Mouse (Mus musculus) liver, postnatal 0 days (tissue): ENCODE measurements around the gene Esrrb. TPM values are rescaled to one million over a fixed set of nuclear protein-coding genes. Genes with fewer than 3 reads are reported as not detected.

Source experiments
- ATAC-seq: fragments of 200-750 bp; cut with Nextera tagmentation; 2 replicates; pipeline ENCODE4 v1.8.0; 2017; ENCODE audit warnings: mild to moderate bottlenecking, moderate library complexity
- DNase-seq: peaks from one replicate; pipeline ENCODE4 v3.0.0-alpha.2; 2016
- H3K27ac ChIP-seq: fragments of 300-500 bp; sonication (generic); 2 replicates; pipeline ENCODE4 v1.5.1; 2014; ENCODE audit warnings: antibody characterized with exemption, moderate library complexity, mild to moderate bottlenecking, low read depth
- H3K27me3 ChIP-seq: fragments of 300-500 bp; sonication (generic); 2 replicates; pipeline ENCODE4 v1.6.1; 2014; ENCODE audit warnings: low read length, control low read depth, mixed read lengths; ENCODE audit not compliant: insufficient read depth
- H3K36me3 ChIP-seq: fragments of 300-500 bp; sonication (generic); replicated peaks from 2 replicates; pipeline ENCODE4 v1.6.1; 2014; ENCODE audit warnings: mild to moderate bottlenecking, control low read depth, low read length, moderate library complexity, mixed read lengths; ENCODE audit not compliant: insufficient read depth
- H3K4me1 ChIP-seq: fragments of 300-500 bp; sonication (generic); 2 replicates; pipeline ENCODE4 v1.6.1; 2014; ENCODE audit warnings: antibody characterized with exemption, mild to moderate bottlenecking, control low read depth; ENCODE audit not compliant: insufficient read depth
- H3K4me2 ChIP-seq: fragments of 300-500 bp; sonication (generic); 2 replicates; pipeline ENCODE4 v1.6.1; 2014; ENCODE audit warnings: low read depth, mild to moderate bottlenecking, low read length, moderate library complexity, mixed read lengths
- H3K4me3 ChIP-seq: fragments of 300-500 bp; sonication (generic); 2 replicates; pipeline ENCODE4 v1.5.1; 2014; ENCODE audit warnings: low read depth, low read length
- H3K9ac ChIP-seq: fragments of 300-500 bp; sonication (generic); replicated peaks from 2 replicates; pipeline ENCODE4 v1.6.1; 2014; ENCODE audit warnings: mild to moderate bottlenecking, moderate library complexity
- H3K9me3 ChIP-seq: fragments of 300-500 bp; sonication (generic); 2 replicates; pipeline ENCODE4 v1.6.1; 2016; ENCODE audit warnings: mild to moderate bottlenecking, control low read depth, low read length, mixed read lengths
- CTCF ChIP-seq: sonication (generic); IDR thresholded peaks from 2 replicates; pipeline ENCODE4 v1.5.1; 2016; ENCODE audit warnings: antibody characterized with exemption, low read depth
- EP300 ChIP-seq: IDR thresholded peaks from 2 replicates; pipeline ENCODE4 v1.6.1; 2016; ENCODE audit warnings: antibody characterized with exemption, low read depth, mild to moderate bottlenecking
- whole genome bisulfite sequencing: fragments of 180-500 bp; shearing (Covaris S2); extraction: QIAGEN DNeasy Blood & Tissue Kit; methylation state at CpG from one replicate; pipeline ENCODE4 v1.1.7; 2014; ENCODE audit not compliant: insufficient replicate concordance; 5-methylcytosine and 5-hydroxymethylcytosine counted together
- polyA plus RNA-seq: library from polyadenylated mRNA; unstranded; fragments of >200 nt; fragmentation: Nextera tagmentation; extraction: Ambion mirVana; gene quantifications from 2 replicates; pipeline ENCODE4 v1.2.1, GENCODE M21; 2015

Esrrb gene
- polyA plus RNA-seq, 1 experiment from 2014 or later, result 0.09 TPM

- no peaks in the 10 kb centered on the region for H3K27me3 ChIP-seq
- no peak for ATAC-seq
- H3K4me1 ChIP-seq, result no peaks in the 10 kb centered on the region
- H3K27ac ChIP-seq, result no peak overlapping the region
- H3K4me2 ChIP-seq, result no peak overlapping the region
- H3K36me3 ChIP-seq, result no peaks in the 10 kb centered on the region
- no peak for TF ChIP-seq CTCF
- no peak for TF ChIP-seq EP300
- 50% methylated on average over 7 of the region's 7 CpGs for WGBS
- no peak overlapping the region for H3K4me3 ChIP-seq
- no peak overlapping the region for H3K9ac ChIP-seq
- DNase-seq, result no peak
- no peaks in the 10 kb centered on the region for H3K9me3 ChIP-seq
Measured at GRCm38 (mm10) chr12:86475994-86476393, 115.1 kb downstream of the Esrrb start.

- no peak for DNase-seq
- TF ChIP-seq EP300 (no peak), CTCF (no peak)
- no peaks in the 10 kb centered on the region for H3K4me1 ChIP-seq
- no peak for ATAC-seq
- H3K36me3 ChIP-seq, result no peaks in the 10 kb centered on the region
- H3K9ac ChIP-seq, result no peak overlapping the region
- WGBS, result 71% methylated on average over 5 of the region's 5 CpGs
- H3K27me3 ChIP-seq, result no peaks in the 10 kb centered on the region
- H3K4me2 ChIP-seq, result no peak overlapping the region
- H3K27ac ChIP-seq, result no peak overlapping the region
- H3K4me3 ChIP-seq, result no peak overlapping the region
- no peaks in the 10 kb centered on the region for H3K9me3 ChIP-seq
Measured at GRCm38 (mm10) chr12:86478908-86479307, 118.0 kb downstream of the Esrrb start.

GRCm38 (mm10) chr12:86482029-86482428 is 121.1 kb downstream of the Esrrb start:
- H3K4me1 ChIP-seq, result no peaks in the 10 kb centered on the region
- no peak overlapping the region for H3K9ac ChIP-seq
- no peak for ATAC-seq
- no peak overlapping the region for H3K4me2 ChIP-seq
- WGBS, result 69% methylated on average over 6 of the region's 6 CpGs
- H3K36me3 ChIP-seq, result no peaks in the 10 kb centered on the region
- TF ChIP-seq EP300 (peak; percentile 22; the same call in 1 of the 2 replicates), CTCF (no peak)
- H3K27ac ChIP-seq, result no peak overlapping the region
- H3K9me3 ChIP-seq, result no peaks in the 10 kb centered on the region
- no peak for DNase-seq
- H3K4me3 ChIP-seq, result no peak overlapping the region
- H3K27me3 ChIP-seq, result no peaks in the 10 kb centered on the region

- TF ChIP-seq EP300, result no peak
- TF ChIP-seq CTCF, result no peak
- Histone ChIP-seq H3K27me3 (no peaks in the 10 kb centered on the region), H3K9me3 (no peaks in the 10 kb centered on the region), H3K27ac (peak overlapping the region; percentile 51; the same call in 1 of the 2 replicates), H3K9ac (no peak overlapping the region), H3K4me3 (no peak overlapping the region), H3K36me3 (no peaks in the 10 kb centered on the region), H3K4me2 (no peak overlapping the region), H3K4me1 (no peaks in the 10 kb centered on the region)
- WGBS, result 50% methylated on average over 5 of the region's 5 CpGs
- ATAC-seq, result peak; percentile 25; the same call in 1 of the 2 replicates
- DNase-seq, result peak; percentile 46
Measured at GRCm38 (mm10) chr12:86483413-86483841, 122.5 kb downstream of the Esrrb start.

- no peak overlapping the region for H3K27ac ChIP-seq
- H3K27me3 ChIP-seq, result no peaks in the 10 kb centered on the region
- H3K4me1 ChIP-seq, result no peaks in the 10 kb centered on the region
- H3K9ac ChIP-seq, result no peak overlapping the region
- H3K36me3 ChIP-seq, result no peaks in the 10 kb centered on the region
- H3K4me2 ChIP-seq, result no peak overlapping the region
- DNase-seq (no peak), ATAC-seq (no peak)
- no peak for TF ChIP-seq CTCF
- TF ChIP-seq EP300, result no peak
- no peak overlapping the region for H3K4me3 ChIP-seq
- WGBS, result 53% methylated on average over 3 of the region's 3 CpGs
- H3K9me3 ChIP-seq, result no peaks in the 10 kb centered on the region
Measured at GRCm38 (mm10) chr12:86488005-86488404, 127.1 kb downstream of the Esrrb start.

GRCm38 (mm10) chr12:86490052-86490451 is 129.1 kb downstream of the Esrrb start:
- Histone ChIP-seq H3K4me2 (no peak overlapping the region), H3K36me3 (no peaks in the 10 kb centered on the region), H3K9ac (no peak overlapping the region), H3K9me3 (no peaks in the 10 kb centered on the region), H3K27ac (no peak overlapping the region), H3K4me3 (no peak overlapping the region), H3K27me3 (no peaks in the 10 kb centered on the region), H3K4me1 (no peaks in the 10 kb centered on the region)
- TF ChIP-seq EP300 (no peak), CTCF (no peak)
- WGBS, result 63% methylated on average over 5 of the region's 5 CpGs
- no peak for DNase-seq
- ATAC-seq, result no peak

- Histone ChIP-seq H3K9ac (no peak overlapping the region), H3K4me1 (no peaks in the 10 kb centered on the region), H3K4me2 (no peak overlapping the region), H3K27me3 (no peaks in the 10 kb centered on the region), H3K27ac (no peak overlapping the region), H3K36me3 (no peaks in the 10 kb centered on the region), H3K4me3 (no peak overlapping the region), H3K9me3 (no peaks in the 10 kb centered on the region)
- TF ChIP-seq EP300 (no peak), CTCF (no peak)
- DNase-seq, result no peak
- ATAC-seq, result no peak
- WGBS, result 78% methylated on average over 3 of the region's 3 CpGs
Measured at GRCm38 (mm10) chr12:86491500-86491899, 130.6 kb downstream of the Esrrb start.
